Mouse (Mus musculus) embryonic facial prominence, embryonic 14.5 days (tissue): ENCODE results near the gene Ets1. TPM values are rescaled to one million over a fixed set of nuclear protein-coding genes. Genes with fewer than 3 reads are reported as not detected.

Source experiments
- ATAC-seq: fragments of 200-750 bp; cut with Nextera tagmentation; 2 replicates; pipeline ENCODE4 v1.8.0; 2017; ENCODE audit warnings: low read depth, moderate number of reproducible peaks, moderate TSS enrichment
- DNase-seq: peaks from one replicate; pipeline ENCODE4 v3.0.0-alpha.2; 2015; ENCODE audit warnings: low spot score
- H3K27ac ChIP-seq: fragments of 300-500 bp; sonication (generic); replicated peaks from 2 replicates; pipeline ENCODE4 v1.5.1; 2014; ENCODE audit warnings: low read depth, mild to moderate bottlenecking, low read length, moderate library complexity
- H3K27me3 ChIP-seq: fragments of 300-500 bp; sonication (generic); replicated peaks from 2 replicates; pipeline ENCODE4 v1.6.1; 2014; ENCODE audit warnings: low read length; ENCODE audit not compliant: control insufficient read depth, insufficient read depth
- H3K36me3 ChIP-seq: fragments of 300-500 bp; sonication (generic); 2 replicates; pipeline ENCODE4 v1.6.1; 2014; ENCODE audit warnings: low read length, mixed read lengths; ENCODE audit not compliant: control insufficient read depth, insufficient read depth
- H3K4me1 ChIP-seq: fragments of 300-500 bp; sonication (generic); 2 replicates; pipeline ENCODE4 v1.6.1; 2014; ENCODE audit warnings: antibody characterized with exemption, low read length; ENCODE audit not compliant: control insufficient read depth, insufficient read depth
- H3K4me2 ChIP-seq: fragments of 300-500 bp; sonication (generic); 2 replicates; pipeline ENCODE4 v1.6.1; 2014; ENCODE audit warnings: low read depth, mild to moderate bottlenecking, low read length, moderate library complexity, mixed read lengths
- H3K4me3 ChIP-seq: fragments of 300-500 bp; sonication (generic); 2 replicates; pipeline ENCODE4 v1.5.1; 2014; ENCODE audit warnings: low read depth, mild to moderate bottlenecking, low read length
- H3K9ac ChIP-seq: fragments of 300-500 bp; sonication (generic); 2 replicates; pipeline ENCODE4 v1.6.1; 2014; ENCODE audit warnings: low read depth, mild to moderate bottlenecking, low read length, moderate library complexity, mixed read lengths
- H3K9me3 ChIP-seq: fragments of 300-500 bp; sonication (generic); 2 replicates; pipeline ENCODE4 v1.6.1; 2016; ENCODE audit warnings: low read length; ENCODE audit not compliant: control insufficient read depth
- WGBS: fragments of 180-500 bp; shearing (Covaris S2); extraction: QIAGEN DNeasy Blood & Tissue Kit; methylation state at CpG from one replicate; pipeline ENCODE4 v1.1.7; 2014; 5-methylcytosine and 5-hydroxymethylcytosine counted together
- polyA plus RNA-seq: library from polyadenylated mRNA; unstranded; fragments of >200 nt; fragmentation: Nextera tagmentation; extraction: Ambion mirVana; gene quantifications from 2 replicates; pipeline ENCODE4 v1.2.1, GENCODE M21; 2014

Ets1 gene
- polyA plus RNA-seq, 1 experiment from 2014 or later = 32.7 TPM

DNA sequence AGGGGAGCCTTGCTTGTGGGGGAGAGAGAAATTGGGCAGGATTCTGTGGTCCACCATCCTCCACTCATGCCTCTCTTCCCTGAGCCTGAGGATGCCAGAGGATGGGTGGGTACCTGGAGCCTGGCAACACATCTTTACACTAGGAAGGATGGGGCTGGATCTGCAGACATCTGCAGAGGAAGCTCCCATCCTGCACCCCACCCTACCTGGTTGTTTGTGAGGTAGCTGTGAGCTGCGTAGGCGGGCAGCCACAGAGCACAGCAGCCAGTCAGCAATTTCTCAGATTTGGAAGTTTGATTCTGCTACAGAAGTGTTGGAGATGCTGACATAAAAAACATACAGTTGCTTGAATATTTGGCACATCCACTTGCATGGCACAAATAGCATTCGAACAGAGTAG, 15.6 kb upstream of the Ets1 start:
- Histone ChIP-seq H3K4me1 (no peaks in the 10 kb centered on the region), H3K27ac (no peak overlapping the region), H3K4me3 (no peak overlapping the region), H3K9me3 (no peaks in the 10 kb centered on the region), H3K4me2 (no peak overlapping the region), H3K9ac (no peak overlapping the region), H3K27me3 (no peaks in the 10 kb centered on the region), H3K36me3 (no peaks in the 10 kb centered on the region)
- DNase-seq (no peak), ATAC-seq (no peak)
- 96% methylated on average over 3 of the region's 3 CpGs for WGBS

DNA sequence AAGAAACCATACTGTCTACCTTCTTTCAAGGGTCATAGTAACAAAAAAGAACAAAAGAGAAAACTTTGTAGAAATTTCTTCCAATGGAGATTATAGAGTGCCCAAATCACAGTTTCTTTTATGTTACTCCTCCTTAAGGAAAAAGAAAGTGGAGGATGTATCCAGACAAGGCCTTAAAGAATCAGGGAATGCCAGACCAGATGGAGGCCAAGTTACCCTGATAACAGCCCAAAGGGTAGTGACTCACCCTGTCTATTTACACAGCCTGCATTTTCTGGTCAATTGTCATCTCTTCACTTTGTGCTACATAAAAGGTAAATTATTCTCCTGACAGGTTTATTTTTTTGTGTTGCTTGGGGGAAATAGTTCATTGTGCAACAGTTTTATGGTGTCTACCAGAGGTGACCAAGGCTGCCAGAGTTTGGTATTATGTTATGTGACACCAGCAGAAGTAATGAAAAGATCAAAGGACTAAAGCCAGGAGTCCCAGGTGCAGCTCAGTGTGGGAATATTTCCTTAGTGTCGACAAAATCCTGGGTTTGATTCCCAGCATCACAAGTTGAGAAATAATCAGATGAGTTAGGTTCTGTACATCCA, 6.5 kb upstream of the Ets1 start:
- no peak overlapping the region for H3K4me2 ChIP-seq
- WGBS = 39% methylated on average over 1 of the region's 1 CpGs

DNA sequence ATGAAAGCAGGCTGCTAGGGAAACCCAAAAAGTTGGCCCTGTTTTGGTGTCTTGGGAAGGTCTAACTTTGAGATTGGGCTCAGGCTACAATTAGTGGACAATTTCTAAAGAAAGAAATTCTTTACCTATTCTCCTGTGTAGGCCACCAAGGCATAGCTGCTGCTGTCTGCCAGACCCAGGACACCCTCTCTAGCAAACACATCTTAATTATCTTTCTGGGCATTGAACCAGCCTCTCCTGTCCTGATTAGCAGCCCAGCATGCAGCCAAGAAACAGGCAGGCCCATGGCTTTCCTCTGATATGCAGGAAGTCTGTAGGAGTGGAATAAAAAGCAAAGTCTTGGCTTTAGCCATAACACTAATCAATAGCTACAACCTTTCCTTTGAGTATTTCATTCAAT, 4.7 kb upstream of the Ets1 start:
- no peak for ATAC-seq
- DNase-seq = peak; percentile 15
- Histone ChIP-seq H3K9ac (no peak overlapping the region), H3K27me3 (0 out of 2 replicates have a peak, but pooled peaks cover 11% of the 10 kb centered on the region), H3K9me3 (no peaks in the 10 kb centered on the region), H3K4me3 (no peak overlapping the region), H3K27ac (no peak overlapping the region), H3K4me1 (no peaks in the 10 kb centered on the region; the same call in none of the 2 replicates), H3K4me2 (no peak overlapping the region), H3K36me3 (no peaks in the 10 kb centered on the region)

More for the DNA sequence above, 6.5 kb upstream of the Ets1 start:
- ATAC-seq = no peak
- H3K9ac ChIP-seq = no peak overlapping the region
- H3K27ac ChIP-seq = no peak overlapping the region
- 0 out of 2 replicates have a peak, but pooled peaks cover 11% of the 10 kb centered on the region for H3K27me3 ChIP-seq
- no peak overlapping the region for H3K4me3 ChIP-seq
- H3K9me3 ChIP-seq = no peaks in the 10 kb centered on the region
- H3K4me1 ChIP-seq = no peaks in the 10 kb centered on the region; the same call in 1 of the 2 replicates
- no peaks in the 10 kb centered on the region for H3K36me3 ChIP-seq
- no peak for DNase-seq

DNA sequence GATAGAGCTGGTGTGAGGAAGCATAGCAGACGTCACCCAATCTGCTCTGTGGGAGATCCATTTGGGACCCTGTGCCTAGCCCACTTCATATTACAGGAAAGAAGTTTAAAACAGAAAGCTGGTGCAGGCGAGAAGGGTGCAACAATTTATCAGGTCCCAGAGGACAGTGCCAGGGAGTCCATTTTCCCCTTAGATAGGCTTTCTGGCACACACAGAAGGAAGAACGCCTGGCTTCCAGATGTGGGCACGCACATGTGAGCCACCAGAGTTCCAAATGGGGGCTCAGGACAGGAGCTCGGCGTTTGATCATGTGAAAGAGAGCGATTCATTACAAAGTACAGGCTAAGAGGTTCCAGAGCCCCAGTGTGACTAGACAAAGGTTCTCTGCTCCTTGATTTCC, 3.8 kb upstream of the Ets1 start:
- Histone ChIP-seq H3K9me3 (no peaks in the 10 kb centered on the region), H3K27ac (no peak overlapping the region), H3K36me3 (no peaks in the 10 kb centered on the region), H3K4me3 (no peak overlapping the region), H3K9ac (0 out of 2 replicates have a peak overlapping the region, but pooled peaks have one; percentile 2), H3K27me3 (0 out of 2 replicates have a peak, but pooled peaks cover 9% of the 10 kb centered on the region), H3K4me2 (no peak overlapping the region), H3K4me1 (no peaks in the 10 kb centered on the region; the same call in none of the 2 replicates)
- DNase-seq (no peak), ATAC-seq (no peak)
- WGBS = 47% methylated on average over 7 of the region's 7 CpGs

DNA sequence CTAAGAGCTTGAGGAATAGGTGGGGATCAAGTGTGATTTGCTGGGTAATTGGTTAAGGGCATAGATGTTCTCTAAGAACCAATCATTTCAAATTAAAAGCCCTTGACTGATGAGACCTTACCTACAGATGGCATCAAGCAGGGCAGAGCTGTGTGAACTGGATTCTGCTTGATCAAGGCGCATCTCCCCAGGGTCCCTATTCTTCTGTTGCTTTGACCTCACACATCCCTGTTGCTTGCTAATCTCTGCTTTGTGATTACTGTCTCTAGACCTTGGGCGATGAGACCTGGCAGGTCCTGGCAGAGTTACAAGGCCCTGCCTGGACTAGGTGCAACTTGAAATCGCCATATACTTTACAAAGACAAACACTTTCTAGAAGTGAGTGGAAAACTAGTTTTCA, 9.0 kb downstream of the Ets1 start:
- Histone ChIP-seq H3K27ac (no peak overlapping the region), H3K9me3 (no peaks in the 10 kb centered on the region), H3K4me1 (peaks cover 21% of the 10 kb centered on the region), H3K36me3 (no peaks in the 10 kb centered on the region), H3K4me2 (no peak overlapping the region; the same call in 1 of the 2 replicates), H3K9ac (no peak overlapping the region), H3K27me3 (0 out of 2 replicates have a peak, but pooled peaks cover 3% of the 10 kb centered on the region), H3K4me3 (no peak overlapping the region)
- ATAC-seq (no peak), DNase-seq (no peak)
- 55% methylated on average over 3 of the region's 3 CpGs for WGBS

DNA sequence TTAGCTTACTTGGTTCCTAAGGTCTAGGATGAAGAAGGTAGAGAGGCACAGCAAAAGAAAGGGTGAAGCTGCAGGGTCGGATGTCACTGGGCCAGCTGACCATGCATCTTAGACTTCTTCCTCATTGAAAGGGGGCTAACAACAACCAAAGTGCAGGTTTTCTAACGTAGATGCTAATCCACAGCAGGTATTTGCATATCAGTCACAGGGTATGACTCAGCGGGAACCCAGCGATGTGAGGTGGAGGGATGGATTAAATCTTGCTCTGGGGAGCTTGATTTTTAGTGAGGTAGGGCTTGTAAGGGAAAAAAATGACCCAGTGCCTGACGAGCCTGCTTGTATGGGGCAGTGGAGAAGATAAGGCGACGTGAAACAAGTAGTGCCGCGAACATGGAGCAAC, 9.5 kb downstream of the Ets1 start:
- 16% methylated on average over 9 of the region's 9 CpGs for WGBS
- H3K9ac ChIP-seq = no peak overlapping the region
- ATAC-seq = no peak

DNA sequence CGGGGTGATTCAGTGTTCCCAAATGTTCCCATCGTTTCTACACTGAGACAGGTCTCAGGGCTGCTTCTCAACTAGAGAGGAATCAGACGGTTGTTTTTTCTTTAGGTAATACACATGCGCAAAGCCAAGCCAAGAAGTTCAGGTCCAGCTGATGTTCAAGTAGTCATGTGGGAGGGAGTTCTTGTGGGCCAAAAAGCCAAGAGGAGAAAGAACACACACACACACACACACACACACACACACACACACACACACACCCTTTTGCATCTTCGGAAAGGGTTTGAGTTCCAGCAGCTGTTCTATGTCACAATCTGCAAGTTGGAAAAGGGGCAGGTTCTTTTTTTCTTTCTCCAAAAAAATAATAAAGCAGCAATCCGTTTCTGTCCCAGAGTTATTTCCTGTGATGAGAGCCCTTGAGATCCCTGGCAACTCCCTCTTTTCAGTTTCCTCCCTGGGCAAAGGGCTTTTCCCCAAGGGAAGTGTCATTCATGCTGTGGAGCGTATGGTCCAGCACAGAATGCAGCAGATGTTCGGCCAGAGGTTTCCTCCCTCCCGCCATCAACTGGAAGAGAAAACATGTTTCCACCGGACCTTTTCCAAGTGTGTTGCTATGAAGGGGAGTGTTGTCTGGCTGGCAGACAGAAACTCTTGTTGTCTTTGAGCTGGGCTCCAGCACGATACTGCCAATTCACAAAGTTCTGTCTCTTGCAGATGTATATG, 10.7 kb downstream of the Ets1 start:
- Histone ChIP-seq H3K9me3 (no peaks in the 10 kb centered on the region), H3K9ac (no peak overlapping the region), H3K27me3 (0 out of 2 replicates have a peak, but pooled peaks cover 3% of the 10 kb centered on the region), H3K4me3 (peak overlapping the region; percentile 20), H3K4me1 (peaks cover 16% of the 10 kb centered on the region), H3K36me3 (no peaks in the 10 kb centered on the region), H3K27ac (peak overlapping the region; percentile 79), H3K4me2 (peak overlapping the region; percentile 51)
- 25% methylated on average over 11 of the region's 11 CpGs for WGBS
- DNase-seq (peak; percentile 82), ATAC-seq (peak; percentile 68; the same call in 1 of the 2 replicates)

More for the DNA sequence above, 9.5 kb downstream of the Ets1 start:
- H3K4me2 ChIP-seq = peak overlapping the region; percentile 51
- peaks cover 21% of the 10 kb centered on the region for H3K4me1 ChIP-seq
- H3K27ac ChIP-seq = peak overlapping the region; percentile 79; the same call in 1 of the 2 replicates
- DNase-seq = no peak
- 0 out of 2 replicates have a peak overlapping the region, but pooled peaks have one; percentile 7 for H3K4me3 ChIP-seq
- H3K9me3 ChIP-seq = no peaks in the 10 kb centered on the region
- 0 out of 2 replicates have a peak, but pooled peaks cover 3% of the 10 kb centered on the region for H3K27me3 ChIP-seq
- no peaks in the 10 kb centered on the region for H3K36me3 ChIP-seq

DNA sequence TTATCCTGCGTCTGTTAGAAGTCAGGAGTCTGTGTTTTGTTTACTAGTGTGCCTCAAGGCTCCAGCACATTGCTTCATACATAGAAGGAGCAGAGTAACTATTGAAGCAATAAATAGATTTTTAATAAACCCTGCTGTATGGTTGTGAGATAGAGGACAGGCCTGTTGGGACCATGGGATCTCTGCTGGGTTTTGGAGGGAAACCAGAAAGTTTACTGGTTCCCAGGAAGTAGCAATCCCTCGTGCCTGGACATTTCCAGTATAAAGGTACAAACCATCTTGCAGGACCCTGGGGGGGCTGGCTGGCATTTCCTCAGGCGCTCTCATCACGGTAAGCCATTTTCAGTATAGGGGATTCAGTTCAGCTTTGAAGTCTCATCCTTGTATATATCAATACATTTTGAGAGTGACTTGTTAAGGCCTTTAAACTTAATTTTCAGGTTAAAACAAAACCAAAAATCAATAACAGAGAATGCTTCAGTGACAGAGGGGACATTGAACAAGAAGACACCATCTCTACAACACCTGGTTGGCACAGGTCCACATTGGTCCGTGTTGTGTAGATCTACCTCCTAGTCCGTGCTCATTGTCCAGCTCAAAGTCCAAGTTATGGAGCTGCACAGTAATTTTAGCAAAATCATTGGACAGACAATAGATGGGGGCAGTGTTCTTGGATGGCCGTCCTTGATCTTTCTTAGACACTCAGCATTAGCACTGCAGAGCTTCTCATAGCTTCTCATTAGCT, 11.7 kb downstream of the Ets1 start:
- Histone ChIP-seq H3K27ac (peak overlapping the region; percentile 64; the same call in 1 of the 2 replicates), H3K36me3 (no peaks in the 10 kb centered on the region)
- no peak for ATAC-seq

More for the DNA sequence above, 11.7 kb downstream of the Ets1 start:
- Histone ChIP-seq H3K27me3 (0 out of 2 replicates have a peak, but pooled peaks cover 3% of the 10 kb centered on the region), H3K4me1 (peaks cover 16% of the 10 kb centered on the region), H3K4me3 (no peak overlapping the region), H3K9me3 (no peaks in the 10 kb centered on the region), H3K9ac (no peak overlapping the region), H3K4me2 (no peak overlapping the region)
- WGBS = 82% methylated on average over 7 of the region's 7 CpGs
- DNase-seq = no peak
